Mouse (Mus musculus) urinary bladder, postnatal 14 days (tissue): ENCODE data around the gene Acot11.

Experiments used
- DNase-seq: peaks from one replicate; pipeline ENCODE4 v3.0.0; 2021; ENCODE audit warnings: low spot score

The Acot11 gene

GRCm38 (mm10) chr4:106804910-106805274 is at the start of gene Acot11:
Acot11 (minus strand) TSS chr4:106804998.
- DNase-seq = peak; percentile 70

- no peak for DNase-seq
Observed at GRCm38 (mm10) chr4:106848290-106849092, 43.7 kb upstream of the Acot11 start.

GRCm38 (mm10) chr4:106847591-106848289 is 42.9 kb upstream of the Acot11 start:
- peak; percentile 75 for DNase-seq

- DNase-seq = peak; percentile 18
Observed at GRCm38 (mm10) chr4:106842561-106842960, 37.8 kb upstream of the Acot11 start.

- DNase-seq = no peak
Observed at GRCm38 (mm10) chr4:106841856-106842255, 37.1 kb upstream of the Acot11 start.

- DNase-seq = no peak
Observed at GRCm38 (mm10) chr4:106841303-106841702, 36.5 kb upstream of the Acot11 start.

GRCm38 (mm10) chr4:106840651-106841145 is 35.9 kb upstream of the Acot11 start:
- peak; percentile 5 for DNase-seq

GRCm38 (mm10) chr4:106839964-106840611 is 35.3 kb upstream of the Acot11 start:
- DNase-seq = peak; percentile 94

GRCm38 (mm10) chr4:106839254-106839834 is 34.5 kb upstream of the Acot11 start:
- peak; percentile 35 for DNase-seq

GRCm38 (mm10) chr4:106838548-106839253 is 33.9 kb upstream of the Acot11 start:
- peak; percentile 98 for DNase-seq

- peak; percentile 66 for DNase-seq
Observed at GRCm38 (mm10) chr4:106837964-106838363, 33.2 kb upstream of the Acot11 start.

GRCm38 (mm10) chr4:106837425-106837824 is 32.6 kb upstream of the Acot11 start:
- DNase-seq = no peak

- no peak for DNase-seq
Observed at GRCm38 (mm10) chr4:106830545-106831112, 25.8 kb upstream of the Acot11 start.

GRCm38 (mm10) chr4:106827738-106828361 is 23.1 kb upstream of the Acot11 start:
- DNase-seq = peak; percentile 79

GRCm38 (mm10) chr4:106825229-106825628 is 20.4 kb upstream of the Acot11 start:
- no peak for DNase-seq

GRCm38 (mm10) chr4:106819404-106819803 is 14.6 kb upstream of the Acot11 start:
- DNase-seq = no peak

GRCm38 (mm10) chr4:106818332-106818731 is 13.5 kb upstream of the Acot11 start:
- no peak for DNase-seq

- no peak for DNase-seq
Observed at GRCm38 (mm10) chr4:106817017-106817416, 12.2 kb upstream of the Acot11 start.

GRCm38 (mm10) chr4:106815396-106816324 is 10.9 kb upstream of the Acot11 start:
- DNase-seq = no peak

GRCm38 (mm10) chr4:106811162-106811561 is 6.4 kb upstream of the Acot11 start:
- DNase-seq = no peak
